In genomic region chr4:154007759-154008158, GRCm38 (mm10) we compare ENCODE assay signal across 36 mouse cellular contexts. TPM values are rescaled to one million over a fixed set of nuclear protein-coding genes. Genes with fewer than 3 reads are reported as not detected.
A peak's percentile ranks its signal among the peaks of the same experiment; 100 is the strongest.
DNase-seq lines count a peak whose midpoint lies in the region; ATAC-seq lines count a peak whose summit lies in the region.
"Had no signal": no experiment of that assay in that cellular context is flagged by ENCODE, and none has a peak within 500 bp of the region (broad histone marks: within the 10 kb centered on the region; RNA-seq: fewer than 3 reads in every experiment).

No protein-coding gene starts in this region.

- 80% methylated on average over 4 of the region's 4 CpGs for WGBS in heart, embryonic 10.5 days

- H3K27me3 ChIP-seq in heart, embryonic 10.5 days (ENCODE audit: insufficient read depth, poor library complexity, severe bottlenecking): no peaks in the 10 kb centered on the region
- H3K27me3 ChIP-seq: CH12.LX; embryonic facial prominence, embryonic 15.5 days; forebrain, embryonic 12.5 days; kidney, embryonic 15.5 days; lung, embryonic 15.5 days; neural tube, embryonic 13.5 days; stomach, embryonic 15.5 days had no signal

- H3K27ac ChIP-seq in heart, embryonic 10.5 days: no peak overlapping the region
- H3K27ac ChIP-seq: embryonic facial prominence, embryonic 15.5 days; forebrain, embryonic 12.5 days; hindbrain, embryonic 14.5 days; kidney, embryonic 15.5 days; liver, embryonic 14.5 days; lung, embryonic 15.5 days; neural tube, embryonic 13.5 days; stomach, embryonic 15.5 days had no signal

- peaks cover 42% of the 10 kb centered on the region for H3K36me3 ChIP-seq in heart, embryonic 10.5 days

- DNase-seq in adrenal gland, postnatal 10 days: peak; percentile 32
- DNase-seq in adrenal gland, adult 2 months: no peak
- peak; percentile 61 for DNase-seq in heart, adult 11 months
- no peak for DNase-seq in heart, embryonic 10.5 days (ENCODE audit: low spot score)
- peak; percentile 60 for DNase-seq in MN1 (ENCODE audit: low spot score)
- DNase-seq in lung, postnatal 14 days: peak; percentile 62
- DNase-seq in spleen, adult 18-20 months: no peak
- DNase-seq: cerebellum, adult 18-20 months; forebrain, postnatal 0 days; gastrocnemius, postnatal 10 days; heart, postnatal 36 days; kidney, adult 11 months; liver had no signal

- H3K4me3 ChIP-seq in heart, embryonic 10.5 days: no peak overlapping the region
- H3K4me3 ChIP-seq: embryonic facial prominence, embryonic 15.5 days; forebrain, embryonic 12.5 days; kidney, embryonic 15.5 days; lung, embryonic 15.5 days; neural tube, embryonic 13.5 days; stomach, embryonic 15.5 days had no signal

- peaks cover 7% of the 10 kb centered on the region for H3K4me1 ChIP-seq in heart, embryonic 10.5 days

- no peak for ATAC-seq in monocyte, adult 5-6 weeks (replicated peaks; ENCODE audit: insufficient number of reproducible peaks, low FRiP score, low TSS enrichment, poor library complexity, severe bottlenecking)
- ATAC-seq: forebrain, postnatal 0 days; inflammation-experienced regulatory T-cells, adult 6 months; midbrain, embryonic 16.5 days had no signal

- H3K9me3 ChIP-seq in heart, embryonic 10.5 days: no peaks in the 10 kb centered on the region
- H3K9me3 ChIP-seq: embryonic facial prominence, embryonic 15.5 days; forebrain, embryonic 12.5 days; kidney, embryonic 15.5 days; lung, embryonic 15.5 days; neural tube, embryonic 13.5 days; stomach, embryonic 15.5 days had no signal

RNA-seq across cellular contexts. Expression of gene Lrrc47, which starts 3.8 kb away (rescaled TPM):
- total RNA-seq in adrenal gland, postnatal 10 days (2021): 10 to 100 TPM; 40.7 to 43.3 TPM
- 10 to 100 TPM; 39.7 to 53.8 TPM for total RNA-seq in adrenal gland, adult 2 months (2021)
- polyA plus RNA-seq in adrenal gland, adult 2 months (2012; rRNA removed): 75.9 and 89.1 TPM in 2 replicates
- polyA plus RNA-seq in heart, embryonic 10.5 days (2016; fragmentation: Nextera tagmentation; extraction: Ambion mirVana): 18.5 and 27.0 TPM in 2 replicates
- 43.7 to 56.2 TPM (median 54.8 TPM) in 3 replicates for total RNA-seq in monocyte, adult 5-6 weeks (2017)

RNA-seq across cellular contexts. Expression of gene Smim1, which starts 18.3 kb away (rescaled TPM):
- 10 to 100 TPM; 28.6 to 32.6 TPM for total RNA-seq in adrenal gland, postnatal 10 days (2021)
- total RNA-seq in adrenal gland, adult 2 months (2021): 10 to 100 TPM; 54.7 to 69.5 TPM
- 130 and 143 TPM in 2 replicates for polyA plus RNA-seq in adrenal gland, adult 2 months (2012; rRNA removed)
- 120 and 132 TPM in 2 replicates for polyA plus RNA-seq in heart, embryonic 10.5 days (2016; fragmentation: Nextera tagmentation; extraction: Ambion mirVana)
- 0.10 to 1.1 TPM (median 0.49 TPM) in 3 replicates for total RNA-seq in monocyte, adult 5-6 weeks (2017)

RNA-seq across cellular contexts. Expression of gene Cep104, which starts 32.8 kb away (rescaled TPM):
- 10 to 100 TPM; 18.0 to 19.0 TPM for total RNA-seq in adrenal gland, postnatal 10 days (2021)
- 10 to 100 TPM; 25.6 to 25.7 TPM for total RNA-seq in adrenal gland, adult 2 months (2021)
- polyA plus RNA-seq in adrenal gland, adult 2 months (2012; rRNA removed): 18.4 and 22.4 TPM in 2 replicates
- polyA plus RNA-seq in heart, embryonic 10.5 days (2016; fragmentation: Nextera tagmentation; extraction: Ambion mirVana): 15.8 and 17.7 TPM in 2 replicates
- 3.7 to 8.5 TPM (median 3.9 TPM) in 3 replicates for total RNA-seq in monocyte, adult 5-6 weeks (2017)

RNA-seq across cellular contexts. Expression of gene Dffb, which starts 32.8 kb away (rescaled TPM):
- total RNA-seq in adrenal gland, postnatal 10 days (2021): 1 to 10 TPM; 5.2 to 8.0 TPM
- total RNA-seq in adrenal gland, adult 2 months (2021): 1 to 10 TPM; 2.9 to 3.7 TPM
- 12.7 and 13.5 TPM in 2 replicates for polyA plus RNA-seq in adrenal gland, adult 2 months (2012; rRNA removed)
- 7.8 and 9.3 TPM in 2 replicates for polyA plus RNA-seq in heart, embryonic 10.5 days (2016; fragmentation: Nextera tagmentation; extraction: Ambion mirVana)
- total RNA-seq in monocyte, adult 5-6 weeks (2017): 15.3 to 16.6 TPM (median 15.4 TPM) in 3 replicates

RNA-seq across cellular contexts. Expression of gene Ccdc27, which starts 34.7 kb away (rescaled TPM):
- total RNA-seq in adrenal gland, postnatal 10 days (2021): not detected
- not detected for total RNA-seq in adrenal gland, adult 2 months (2021)
- not detected in 2 replicates for polyA plus RNA-seq in adrenal gland, adult 2 months (2012; rRNA removed)
- polyA plus RNA-seq in heart, embryonic 10.5 days (2016; fragmentation: Nextera tagmentation; extraction: Ambion mirVana): not detected in 2 replicates
- not detected in 3 replicates for total RNA-seq in monocyte, adult 5-6 weeks (2017)
- total RNA-seq: CH12.LX; common myeloid progenitor, adult 5-6 weeks; ES-E14; forebrain, postnatal 0 days; gastrocnemius, postnatal 10 days; granulocyte monocyte progenitor cell, adult 5-6 weeks; heart, postnatal 36 days; megakaryocyte, adult 5-6 weeks had no signal
- polyA plus RNA-seq: brain, embryonic 14.5 days; C2C12; forebrain, embryonic 12.5 days; forebrain, postnatal 0 days; heart, embryonic 11.5 days; heart, embryonic 16.5 days; hindbrain, embryonic 14.5 days; inflammation-experienced regulatory T-cells, adult 6 months; limb, embryonic 11.5 days; liver, embryonic 14.5 days; lung, embryonic 15.5 days; midbrain, embryonic 11.5 days; midbrain, embryonic 16.5 days; neural tube, embryonic 13.5 days; small intestine, adult 2 months had no signal

Comparison
In these comparisons a context has a peak if more than half of its experiments do, and no peak if none do; other contexts are left out.
1. DNase-seq: peak in adrenal gland, postnatal 10 days (single experiment), heart, adult 11 months (single experiment), MN1 (single experiment) and lung, postnatal 14 days (single experiment); none in adrenal gland, adult 2 months (single experiment), heart, embryonic 10.5 days (single experiment) and spleen, adult 18-20 months (0 of 2).
2. RNA of gene Smim1, which starts 18.3 kb away (total RNA-seq): 54.7 to 69.5 TPM in adrenal gland, adult 2 months and 28.6 to 32.6 TPM in adrenal gland, postnatal 10 days; 0.10 to 1.1 TPM in monocyte, adult 5-6 weeks; every median in the first group is over 10 times any median in the second.